Mouse (Mus musculus) thymus, adult 2 months (tissue): Measurements from ENCODE around the gene Hps6.

Source experiments
- CTCF ChIP-seq: fragments of 200-500 bp; IDR thresholded peaks from 2 replicates; pipeline ENCODE4 v1.5.1; 2012; ENCODE audit warnings: mild to moderate bottlenecking, control low read depth, low read length, moderate library complexity, borderline replicate concordance; ENCODE audit not compliant: control insufficient read depth, poor library complexity, insufficient read depth; ENCODE audit errors: extremely low read depth
- POLR2A ChIP-seq: fragments of 200-500 bp; IDR thresholded peaks from 2 replicates; pipeline ENCODE4 v1.6.1; 2012; ENCODE audit warnings: mild to moderate bottlenecking, low read length, control low read depth, moderate library complexity; ENCODE audit not compliant: control insufficient read depth, poor library complexity, insufficient read depth; ENCODE audit errors: extremely low read depth

- TF ChIP-seq CTCF, result no peak
- TF ChIP-seq POLR2A, result no peak
Measured at GRCm38 (mm10) chr19:46047426-46047825, 44.1 kb downstream of the Hps6 start.
